Mouse (Mus musculus) urinary bladder, adult 2 months (tissue): ENCODE measurements around the gene Ect2l. TPM values are rescaled to one million over a fixed set of nuclear protein-coding genes. Genes with fewer than 3 reads are reported as not detected.

Experiments
- DNase-seq: peaks from one replicate; pipeline ENCODE4 v3.0.0; 2022; ENCODE audit warnings: low spot score
- polyA plus RNA-seq: library from polyadenylated mRNA; depleted of rRNA; stranded (reverse); fragments of >200 nt; gene quantifications from 2 replicates; pipeline ENCODE4 v1.2.3, GENCODE M21; 2012; rRNA removed

Ect2l gene
- polyA plus RNA-seq, 1 experiment: 0.37 TPM

DNA sequence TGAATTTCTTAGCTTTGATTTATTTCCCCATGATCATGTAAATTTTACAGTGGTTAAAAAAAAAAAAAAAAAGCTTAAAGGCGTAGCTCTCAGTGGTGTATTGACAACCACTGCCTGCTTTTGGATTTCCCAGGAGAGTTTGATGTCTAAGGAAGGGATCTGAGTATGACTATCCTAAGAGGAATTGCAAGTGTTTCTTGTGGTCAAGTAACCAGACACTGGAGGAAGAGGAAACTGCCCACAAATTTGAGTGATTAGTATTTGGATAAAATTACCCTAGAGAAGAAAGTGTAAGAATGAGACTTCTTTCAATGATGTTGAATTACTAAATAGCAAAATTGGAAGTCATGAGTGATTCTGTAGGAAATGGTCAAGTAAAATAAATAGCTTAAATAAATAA is 129.2 kb downstream of the Ect2l start:
- DNase-seq: no peak

Other genes with a start within 250 kb of the Ect2l start
- 102 and 109 TPM in 2 replicates for gene Abracl, start 187.6 kb downstream of the Ect2l start, polyA plus RNA-seq
- gene Reps1, start 155.0 kb downstream of the Ect2l start, polyA plus RNA-seq: 42.0 and 42.3 TPM in 2 replicates
- gene Ccdc28a, start 24.1 kb upstream of the Ect2l start, polyA plus RNA-seq: 24.0 and 28.1 TPM in 2 replicates
- 14.0 and 14.8 TPM in 2 replicates for gene Nhsl1, start 108.1 kb upstream of the Ect2l start, polyA plus RNA-seq